In genomic region chr2:34644571-34645526, GRCm38 (mm10) we compare ENCODE assay signal across 8 mouse cellular contexts.
DNase-seq lines count a peak whose midpoint lies in the region; ATAC-seq and TF ChIP-seq lines count a peak whose summit lies in the region.

No protein-coding gene starts in this region.

- no peaks in the 10 kb centered on the region for H3K9me3 ChIP-seq in forebrain, postnatal 0 days (ENCODE audit: low read length)
- H3K9me3 ChIP-seq in forebrain, embryonic 12.5 days = no peaks in the 10 kb centered on the region
- H3K9me3 ChIP-seq in liver, embryonic 15.5 days (replicated peaks) = no peaks in the 10 kb centered on the region

- H3K4me1 ChIP-seq in forebrain, postnatal 0 days (ENCODE audit: insufficient read depth) = peaks cover 8% of the 10 kb centered on the region
- H3K4me1 ChIP-seq in forebrain, embryonic 12.5 days = peaks cover 10% of the 10 kb centered on the region
- peaks cover 3% of the 10 kb centered on the region; the same call in 1 of the 2 replicates for H3K4me1 ChIP-seq in bone marrow macrophage, adult 2 months (ENCODE audit: control insufficient read depth, insufficient read depth, low read length)
- peaks cover 26% of the 10 kb centered on the region for H3K4me1 ChIP-seq in liver, embryonic 15.5 days (replicated peaks)

- H3K4me3 ChIP-seq in forebrain, postnatal 0 days (ENCODE audit: low read depth, low read length) = no peak overlapping the region
- no peak overlapping the region for H3K4me3 ChIP-seq in forebrain, embryonic 12.5 days (replicated peaks)
- no peak overlapping the region for H3K4me3 ChIP-seq in bone marrow macrophage, adult 2 months (ENCODE audit: insufficient read depth, low read length)
- H3K4me3 ChIP-seq in liver, embryonic 15.5 days (replicated peaks) = no peak overlapping the region

- H3K9ac ChIP-seq in forebrain, postnatal 0 days = no peak overlapping the region
- no peak overlapping the region for H3K9ac ChIP-seq in forebrain, embryonic 12.5 days
- no peak overlapping the region for H3K9ac ChIP-seq in liver, embryonic 15.5 days

- peaks cover 3% of the 10 kb centered on the region; the same call in 1 of the 2 replicates for H3K27me3 ChIP-seq in forebrain, postnatal 0 days (ENCODE audit: insufficient read depth, low read length)
- H3K27me3 ChIP-seq in forebrain, embryonic 12.5 days = peaks cover 34% of the 10 kb centered on the region
- peaks cover 8% of the 10 kb centered on the region; the same call in 1 of the 2 replicates for H3K27me3 ChIP-seq in liver, embryonic 15.5 days

- H3K27ac ChIP-seq in forebrain, postnatal 0 days (ENCODE audit: low read depth, low read length) = no peak overlapping the region
- H3K27ac ChIP-seq in forebrain, embryonic 12.5 days = no peak overlapping the region
- no peak overlapping the region for H3K27ac ChIP-seq in bone marrow macrophage, adult 2 months (ENCODE audit: insufficient read depth, low read depth, low read length)
- H3K27ac ChIP-seq in liver, embryonic 15.5 days (replicated peaks) = no peak overlapping the region

- DNase-seq in forebrain, postnatal 0 days = no peak
- peak; percentile 42 for DNase-seq in 3T3-L1 (ENCODE audit: low read depth, low spot score)
- peak; percentile 66 for DNase-seq in thymus, postnatal 4 days
- DNase-seq in adrenal gland, adult 2 months = no peak

- ATAC-seq in forebrain, postnatal 0 days = no peak
- no peak for ATAC-seq in forebrain, embryonic 12.5 days (ENCODE audit: low FRiP score)
- ATAC-seq in liver, embryonic 15.5 days (ENCODE audit: insufficient read depth) = no peak
- ATAC-seq in cerebellum, adult (ENCODE audit: insufficient number of reproducible peaks, low FRiP score, low TSS enrichment) = no peak

- WGBS in forebrain, postnatal 0 days = 35% methylated on average over 22 of the region's 22 CpGs
- 22% methylated on average over 22 of the region's 22 CpGs for WGBS in forebrain, embryonic 12.5 days
- 37% methylated on average over 22 of the region's 22 CpGs for WGBS in liver, embryonic 15.5 days (ENCODE audit: insufficient replicate concordance)

- H3K36me3 ChIP-seq in forebrain, postnatal 0 days (ENCODE audit: insufficient read depth) = no peaks in the 10 kb centered on the region
- no peaks in the 10 kb centered on the region for H3K36me3 ChIP-seq in forebrain, embryonic 12.5 days (replicated peaks)
- no peaks in the 10 kb centered on the region for H3K36me3 ChIP-seq in liver, embryonic 15.5 days (replicated peaks)

- no peak overlapping the region for H3K4me2 ChIP-seq in forebrain, postnatal 0 days (ENCODE audit: low read depth)
- H3K4me2 ChIP-seq in forebrain, embryonic 12.5 days = no peak overlapping the region
- peak overlapping the region; percentile 92; the same call in 1 of the 2 replicates for H3K4me2 ChIP-seq in liver, embryonic 15.5 days

- TF ChIP-seq CTCF in forebrain, postnatal 0 days (IDR thresholded peaks at IDR 0.05; ENCODE audit: low read depth) = peak; percentile 72
- TF ChIP-seq CTCF in bone marrow macrophage, adult 2 months (IDR thresholded peaks at IDR 0.05; ENCODE audit: low read depth, low read length) = peak; percentile 43

- TF ChIP-seq POLR2A in bone marrow macrophage, adult 2 months (IDR thresholded peaks at IDR 0.05; ENCODE audit: borderline replicate concordance, low read depth, low read length) = no peak

Comparison
In these comparisons a context has a peak if more than half of its experiments do, and no peak if none do; other contexts are left out.
1. DNase-seq: peak in 3T3-L1 (single experiment) and thymus, postnatal 4 days (single experiment); none in forebrain, postnatal 0 days (single experiment) and adrenal gland, adult 2 months (single experiment).